Mouse (Mus musculus) myocyte (in vitro differentiated cells): ENCODE data around the gene Pou5f1. TPM values are rescaled to one million over a fixed set of nuclear protein-coding genes. Genes with fewer than 3 reads are reported as not detected.

Experiments
- H3K27me3 ChIP-seq: one replicate; pipeline ENCODE4 v1.6.1; 2011; ENCODE audit not compliant: control insufficient read depth, insufficient read depth, insufficient read length
- H3K36me3 ChIP-seq: one replicate; pipeline ENCODE4 v1.6.1; 2011; ENCODE audit not compliant: control insufficient read depth, insufficient read depth
- H3K4me2 ChIP-seq: one replicate; pipeline ENCODE4 v1.6.1; 2011; ENCODE audit warnings: low read depth, control low read depth
- H3K4me3 ChIP-seq: one replicate; pipeline ENCODE4 v1.5.1; 2011; ENCODE audit warnings: mild to moderate bottlenecking, control low read depth, moderate library complexity
- H3K79me2 ChIP-seq: one replicate; pipeline ENCODE4 v1.6.1; 2011; ENCODE audit not compliant: control insufficient read depth, insufficient read depth
- H3ac ChIP-seq: one replicate; pipeline ENCODE4 v1.6.1; 2011; ENCODE audit not compliant: control insufficient read depth, insufficient read length
- CEBPB ChIP-seq: IDR thresholded peaks from 2 replicates; pipeline ENCODE4 v1.6.1; 2011; ENCODE audit warnings: mild to moderate bottlenecking, moderate library complexity; ENCODE audit not compliant: poor library complexity, insufficient read depth, severe bottlenecking
- E2F4 ChIP-seq: IDR thresholded peaks from one replicate; pipeline ENCODE4 v1.6.1; 2011; ENCODE audit warnings: mild to moderate bottlenecking, control low read depth, moderate library complexity; ENCODE audit not compliant: insufficient read depth
- MAX ChIP-seq: IDR thresholded peaks from one replicate; pipeline ENCODE4 v1.6.1; 2011; ENCODE audit warnings: low read depth, mild to moderate bottlenecking, control low read depth
- MYOD1 ChIP-seq, 3 experiments: IDR thresholded peaks; one replicate each; pipeline ENCODE4 v1.6.1; 2011; ENCODE audit warnings: control low read depth in 2 of 3, low read depth in 2 of 3, mild to moderate bottlenecking in 2 of 3, moderate library complexity in 1 of 3; ENCODE audit not compliant: insufficient read length in 2 of 3, control insufficient read depth in 1 of 3
- MYOG ChIP-seq, 3 experiments: IDR thresholded peaks; one replicate each; pipeline ENCODE4 v1.6.1; 2011; ENCODE audit warnings: control low read depth in 2 of 3, low read depth in 2 of 3, mild to moderate bottlenecking in 2 of 3; ENCODE audit not compliant: insufficient read length in 2 of 3, control insufficient read depth in 1 of 3, insufficient read depth in 1 of 3
- POLR2A ChIP-seq: IDR thresholded peaks from one replicate; pipeline ENCODE4 v1.6.1; 2011; ENCODE audit warnings: low read depth, mild to moderate bottlenecking, control low read depth, moderate library complexity; ENCODE audit not compliant: insufficient read length
- POLR2AphosphoS2 ChIP-seq: IDR thresholded peaks from one replicate; pipeline ENCODE4 v1.6.1; 2011; ENCODE audit warnings: low read depth, control low read depth; ENCODE audit not compliant: insufficient read length
- REST ChIP-seq: IDR thresholded peaks from one replicate; pipeline ENCODE4 v1.6.1; 2011; ENCODE audit warnings: mild to moderate bottlenecking, control low read depth, moderate library complexity; ENCODE audit not compliant: insufficient read depth, insufficient read length
- SRF ChIP-seq: IDR thresholded peaks from one replicate; pipeline ENCODE4 v1.6.1; 2011; ENCODE audit warnings: low read depth; ENCODE audit not compliant: control insufficient read depth, insufficient read length
- TCF12 ChIP-seq: IDR thresholded peaks from one replicate; pipeline ENCODE4 v1.6.1; 2011; ENCODE audit warnings: mild to moderate bottlenecking, control low read depth; ENCODE audit not compliant: poor library complexity, insufficient read depth, severe bottlenecking
- TCF3 ChIP-seq: IDR thresholded peaks from one replicate; pipeline ENCODE4 v1.6.1; 2011; ENCODE audit warnings: low read depth, control low read depth; ENCODE audit not compliant: insufficient read length
- USF1 ChIP-seq: IDR thresholded peaks from one replicate; pipeline ENCODE4 v1.6.1; 2011; ENCODE audit warnings: low read depth, mild to moderate bottlenecking, control low read depth, moderate library complexity
- polyA plus RNA-seq: library from polyadenylated mRNA; unstranded; fragments of >200 nt; fragmentation: generic; extraction: Trizol; gene quantifications from one replicate; pipeline ENCODE4 v1.2.1, GENCODE M21; 2012; ENCODE audit warnings: missing spikeins

Gene Pou5f1
- polyA plus RNA-seq, 1 experiment, result not detected

GRCm38 (mm10) chr17:35556186-35556765 lies 50.5 kb downstream of the Pou5f1 start:
- Histone ChIP-seq H3K36me3 (no peaks in the 10 kb centered on the region), H3K27me3 (no peaks in the 10 kb centered on the region), H3K4me3 (no peak overlapping the region), H3ac (no peak overlapping the region), H3K4me2 (no peak overlapping the region), H3K79me2 (no peaks in the 10 kb centered on the region)
- TF ChIP-seq POLR2AphosphoS2, result no peak
- no peak for TF ChIP-seq SRF
- no peak for TF ChIP-seq MYOG (IDR thresholded peaks at IDR 0.05; ENCODE audit: control insufficient read depth in 1 of 3, insufficient read depth in 1 of 3, insufficient read length in 2 of 3, low read depth in 2 of 3)
- no peak for TF ChIP-seq USF1
- TF ChIP-seq TCF12, result no peak
- TF ChIP-seq REST, result no peak
- TF ChIP-seq E2F4, result no peak
- TF ChIP-seq POLR2A, result no peak
- TF ChIP-seq MAX, result no peak
- TF ChIP-seq MYOD1 (IDR thresholded peaks at IDR 0.05; ENCODE audit: control insufficient read depth in 1 of 3, insufficient read length in 2 of 3, low read depth in 2 of 3), result no peak
- TF ChIP-seq CEBPB, result no peak
- TF ChIP-seq TCF3, result no peak

GRCm38 (mm10) chr17:35556812-35557211 lies 51.0 kb downstream of the Pou5f1 start:
- Histone ChIP-seq H3K4me2 (peak overlapping the region; percentile 94), H3K36me3 (no peaks in the 10 kb centered on the region), H3K27me3 (no peaks in the 10 kb centered on the region), H3K79me2 (no peaks in the 10 kb centered on the region), H3ac (no peak overlapping the region), H3K4me3 (no peak overlapping the region)
- TF ChIP-seq E2F4 (no peak), MYOD1 (IDR thresholded peaks at IDR 0.05; ENCODE audit: control insufficient read depth in 1 of 3, insufficient read length in 2 of 3, low read depth in 2 of 3) (no peak), MYOG (IDR thresholded peaks at IDR 0.05; ENCODE audit: control insufficient read depth in 1 of 3, insufficient read depth in 1 of 3, insufficient read length in 2 of 3, low read depth in 2 of 3) (no peak), MAX (no peak), REST (no peak), USF1 (no peak), CEBPB (no peak), POLR2A (no peak), TCF12 (no peak), TCF3 (no peak), POLR2AphosphoS2 (no peak), SRF (no peak)

GRCm38 (mm10) chr17:35557351-35557750 lies 51.5 kb downstream of the Pou5f1 start:
- no peak for TF ChIP-seq CEBPB
- TF ChIP-seq POLR2A, result peak; percentile 35
- TF ChIP-seq MYOG (IDR thresholded peaks at IDR 0.05; ENCODE audit: control insufficient read depth in 1 of 3, insufficient read depth in 1 of 3, insufficient read length in 2 of 3, low read depth in 2 of 3), result peak in 1 of 3 experiments; percentile 41
- TF ChIP-seq POLR2AphosphoS2, result peak; percentile 91
- no peak for TF ChIP-seq REST
- TF ChIP-seq SRF, result no peak
- TF ChIP-seq USF1, result no peak
- TF ChIP-seq TCF3, result no peak
- no peak for TF ChIP-seq TCF12
- no peak for TF ChIP-seq E2F4
- peak in 2 of 3 experiments; percentile 29 to 42 for TF ChIP-seq MYOD1 (IDR thresholded peaks at IDR 0.05; ENCODE audit: control insufficient read depth in 1 of 3, insufficient read length in 2 of 3, low read depth in 2 of 3)
- no peak for TF ChIP-seq MAX

GRCm38 (mm10) chr17:35558216-35558615 lies 52.4 kb downstream of the Pou5f1 start:
- TF ChIP-seq REST (no peak), TCF12 (no peak), E2F4 (no peak), POLR2A (no peak), POLR2AphosphoS2 (no peak), USF1 (no peak), MAX (no peak), MYOD1 (IDR thresholded peaks at IDR 0.05; ENCODE audit: control insufficient read depth in 1 of 3, insufficient read length in 2 of 3, low read depth in 2 of 3) (no peak), TCF3 (no peak), CEBPB (no peak), MYOG (IDR thresholded peaks at IDR 0.05; ENCODE audit: control insufficient read depth in 1 of 3, insufficient read depth in 1 of 3, insufficient read length in 2 of 3, low read depth in 2 of 3) (no peak), SRF (no peak)
- Histone ChIP-seq H3K4me2 (no peak overlapping the region), H3K79me2 (no peaks in the 10 kb centered on the region), H3K27me3 (no peaks in the 10 kb centered on the region), H3K36me3 (no peaks in the 10 kb centered on the region), H3K4me3 (no peak overlapping the region), H3ac (no peak overlapping the region)

More at GRCm38 (mm10) chr17:35557351-35557750, 51.5 kb downstream of the Pou5f1 start:
- H3K4me3 ChIP-seq, result no peak overlapping the region
- no peaks in the 10 kb centered on the region for H3K79me2 ChIP-seq
- H3K27me3 ChIP-seq, result no peaks in the 10 kb centered on the region
- H3K36me3 ChIP-seq, result no peaks in the 10 kb centered on the region
- no peak overlapping the region for H3ac ChIP-seq
- peak overlapping the region; percentile 94 for H3K4me2 ChIP-seq

Other genes with a start within 250 kb of the Pou5f1 start
- gene H2-D1, start 243.3 kb upstream of the Pou5f1 start, polyA plus RNA-seq, result 38.3 TPM
- 6.6 TPM for gene H2-Q1, start 185.6 kb upstream of the Pou5f1 start, polyA plus RNA-seq
- 0.17 TPM for gene H2-Q2, start 163.8 kb upstream of the Pou5f1 start, polyA plus RNA-seq
- gene H2-Q4, start 126.4 kb upstream of the Pou5f1 start, polyA plus RNA-seq, result 8.3 TPM
- not detected for gene H2-Q6, start 81.2 kb upstream of the Pou5f1 start, polyA plus RNA-seq
- gene H2-Q7, start 66.9 kb upstream of the Pou5f1 start, polyA plus RNA-seq, result 0.06 TPM
- 0.02 TPM for gene H2-Q10, start 35.9 kb upstream of the Pou5f1 start, polyA plus RNA-seq
- gene Tcf19, start 10.8 kb downstream of the Pou5f1 start, polyA plus RNA-seq, result 11.1 TPM
- gene Cchcr1, start 11.1 kb downstream of the Pou5f1 start, polyA plus RNA-seq, result 8.8 TPM
- gene Psors1c2, start 27.2 kb downstream of the Pou5f1 start, polyA plus RNA-seq, result 0.07 TPM
- gene Cdsn, start 46.1 kb downstream of the Pou5f1 start, polyA plus RNA-seq, result 55.4 TPM
- gene 2300002M23Rik, start 61.4 kb downstream of the Pou5f1 start, polyA plus RNA-seq, result not detected
- not detected for gene Sfta2, start 95.5 kb downstream of the Pou5f1 start, polyA plus RNA-seq
- gene Gm9573, start 120.6 kb downstream of the Pou5f1 start, polyA plus RNA-seq, result not detected
- gene Mucl3, start 137.7 kb downstream of the Pou5f1 start, polyA plus RNA-seq, result 0.05 TPM
- 13.7 TPM for gene Vars2, start 161.6 kb downstream of the Pou5f1 start, polyA plus RNA-seq
- 27.4 TPM for gene Gtf2h4, start 167.7 kb downstream of the Pou5f1 start, polyA plus RNA-seq
- 65.6 TPM for gene Ddr1, start 198.6 kb downstream of the Pou5f1 start, polyA plus RNA-seq